Mouse (Mus musculus) embryo, embryonic 9.5 days (tissue): ENCODE measurements around the gene Rgs13.

Experiments
- DNase-seq: peaks from one replicate; pipeline ENCODE4 v3.0.0-alpha.2; 2017; ENCODE audit errors: extremely low spot score

The Rgs13 gene

GRCm38 (mm10) chr1:144177166-144177565 is at the start of gene Rgs13:
Gene Rgs13, minus strand, starts transcription at chr1:144177372.
- DNase-seq, result no peak

- no peak for DNase-seq
These were observed 38.1 kb upstream of the Rgs13 start for GRCm38 (mm10) chr1:144215230-144215629.

GRCm38 (mm10) chr1:144210912-144211311 is 33.7 kb upstream of the Rgs13 start:
- no peak for DNase-seq

GRCm38 (mm10) chr1:144206281-144207061 is 29.3 kb upstream of the Rgs13 start:
- DNase-seq, result no peak

- no peak for DNase-seq
These were observed 27.6 kb upstream of the Rgs13 start for GRCm38 (mm10) chr1:144204766-144205165.

- no peak for DNase-seq
These were observed 25.8 kb upstream of the Rgs13 start for GRCm38 (mm10) chr1:144202939-144203338.

GRCm38 (mm10) chr1:144200496-144200895 is 23.3 kb upstream of the Rgs13 start:
- DNase-seq, result no peak

- DNase-seq, result no peak
These were observed 22.4 kb upstream of the Rgs13 start for GRCm38 (mm10) chr1:144199538-144199937.

GRCm38 (mm10) chr1:144197684-144198083 is 20.5 kb upstream of the Rgs13 start:
- DNase-seq, result peak; percentile 42

- DNase-seq, result no peak
These were observed 9.7 kb upstream of the Rgs13 start for GRCm38 (mm10) chr1:144186655-144187396.

- DNase-seq, result no peak
These were observed 8.0 kb upstream of the Rgs13 start for GRCm38 (mm10) chr1:144184955-144185715.

- DNase-seq, result no peak
These were observed 6.5 kb upstream of the Rgs13 start for GRCm38 (mm10) chr1:144183622-144184021.

- DNase-seq, result no peak
These were observed 2.4 kb upstream of the Rgs13 start for GRCm38 (mm10) chr1:144179559-144179958.

GRCm38 (mm10) chr1:144178281-144178957 is 1.2 kb upstream of the Rgs13 start:
- DNase-seq, result no peak

GRCm38 (mm10) chr1:144177620-144178019 is 448 bp upstream of the Rgs13 start:
- no peak for DNase-seq

GRCm38 (mm10) chr1:144174760-144175159 is 2.4 kb downstream of the Rgs13 start:
- DNase-seq, result no peak

GRCm38 (mm10) chr1:144173568-144174036 is 3.6 kb downstream of the Rgs13 start:
- no peak for DNase-seq

- no peak for DNase-seq
These were observed 8.3 kb downstream of the Rgs13 start for GRCm38 (mm10) chr1:144168921-144169320.

GRCm38 (mm10) chr1:144167761-144168160 is 9.4 kb downstream of the Rgs13 start:
- DNase-seq, result no peak

- no peak for DNase-seq
These were observed 10.3 kb downstream of the Rgs13 start for GRCm38 (mm10) chr1:144166897-144167296.

GRCm38 (mm10) chr1:144166275-144166674 is 10.9 kb downstream of the Rgs13 start:
- DNase-seq, result no peak

GRCm38 (mm10) chr1:144152526-144152925 is 24.6 kb downstream of the Rgs13 start:
- no peak for DNase-seq
